Mouse (Mus musculus): ENCODE results near the gene Speer4f2. TPM values are rescaled to one million over a fixed set of nuclear protein-coding genes. Genes with fewer than 3 reads are reported as not detected.

The Speer4f2 gene
- total RNA-seq, 2 experiments from 2014 or later = not detected

Other genes starting within 250 kb of the Speer4f2 start
- not detected for gene Speer4f1, start 102.9 kb downstream of the Speer4f2 start, total RNA-seq (2021)
- 10 to 100 TPM; 56.3 to 59.6 TPM for gene Sema3c, start 201.1 kb downstream of the Speer4f2 start, total RNA-seq (2021)